Mouse (Mus musculus): ENCODE results near the gene Ncmap. TPM values are rescaled to one million over a fixed set of nuclear protein-coding genes. Genes with fewer than 3 reads are reported as not detected.

Gene Ncmap
- polyA plus RNA-seq, 1 experiment from 2014 or later = 1.3 TPM

DNA sequence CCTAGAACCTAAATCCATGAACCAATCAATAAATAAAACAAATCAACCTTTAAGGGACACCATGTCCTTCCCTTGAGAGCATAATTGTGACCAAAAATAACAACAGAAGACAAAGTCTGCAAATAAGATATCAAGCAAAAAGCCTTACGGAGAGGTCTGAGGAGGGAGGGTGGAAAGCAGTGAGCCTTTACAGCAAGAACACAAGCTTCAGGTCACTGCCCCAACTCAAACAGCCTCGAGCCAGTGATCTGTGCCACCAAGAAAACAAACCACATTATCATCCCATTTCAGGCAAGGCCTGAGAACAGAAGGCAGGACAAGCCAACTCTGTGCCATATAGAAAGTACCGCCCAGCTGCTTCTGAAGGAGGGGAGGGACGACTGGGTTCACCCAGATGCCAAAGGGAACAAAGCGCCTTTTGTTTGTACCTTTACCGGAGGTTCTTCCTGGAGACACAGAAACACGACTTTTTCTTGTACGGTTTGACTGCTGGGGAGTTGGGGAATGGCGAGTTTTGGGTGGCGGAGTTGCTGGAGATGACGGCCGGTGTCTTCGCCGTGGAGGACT lies 60.6 kb downstream of the Ncmap start:
- no peak for ATAC-seq (replicated peaks; ENCODE audit: insufficient number of reproducible peaks, low FRiP score, low TSS enrichment, low read depth)
- Histone ChIP-seq H3K4me1 (ENCODE audit: control insufficient read depth, insufficient read depth, low read length) (no peaks in the 10 kb centered on the region), H3K4me3 (ENCODE audit: low read depth, low read length) (no peak overlapping the region), H3K4me2 (ENCODE audit: low read depth, low read length) (no peak overlapping the region), H3K9ac (replicated peaks; ENCODE audit: low read length) (no peak overlapping the region), H3K27me3 (ENCODE audit: control insufficient read depth, insufficient read depth, low read length) (no peaks in the 10 kb centered on the region), H3K9me3 (replicated peaks; ENCODE audit: control insufficient read depth, low read length) (no peaks in the 10 kb centered on the region), H3K36me3 (replicated peaks; ENCODE audit: control insufficient read depth, insufficient read depth, low read depth, low read length) (peaks cover 38% of the 10 kb centered on the region), H3K27ac (replicated peaks; ENCODE audit: low read depth, low read length) (no peak overlapping the region)
- WGBS = 59% methylated on average over 14 of the region's 14 CpGs
- no peak for DNase-seq (ENCODE audit: low spot score)

DNA sequence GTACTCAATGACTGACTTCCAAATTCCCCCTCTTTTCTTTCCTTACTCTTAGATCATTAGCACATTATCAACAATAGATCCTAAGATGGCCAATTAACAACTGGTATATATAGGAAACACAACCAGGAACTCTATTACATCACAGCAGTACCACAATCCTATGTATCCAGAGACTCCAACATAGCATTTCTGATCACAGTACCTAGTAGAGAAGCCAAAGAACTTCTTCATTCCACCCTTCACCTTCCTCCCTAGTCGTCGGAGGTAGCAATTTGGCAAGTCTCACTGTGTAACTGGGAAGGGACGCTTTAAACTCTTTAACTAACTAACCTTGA lies 62.0 kb downstream of the Ncmap start:
- no peak for ATAC-seq (replicated peaks; ENCODE audit: insufficient number of reproducible peaks, low FRiP score, low TSS enrichment, low read depth)
- peaks cover 46% of the 10 kb centered on the region for H3K36me3 ChIP-seq (replicated peaks; ENCODE audit: control insufficient read depth, insufficient read depth, low read depth, low read length)
- no peaks in the 10 kb centered on the region for H3K9me3 ChIP-seq (replicated peaks; ENCODE audit: control insufficient read depth, low read length)
- DNase-seq (ENCODE audit: low spot score) = no peak
- no peak overlapping the region for H3K9ac ChIP-seq (replicated peaks; ENCODE audit: low read length)
- no peak overlapping the region for H3K4me2 ChIP-seq (ENCODE audit: low read depth, low read length)
- 90% methylated on average over 3 of the region's 3 CpGs for WGBS
- H3K4me3 ChIP-seq (ENCODE audit: low read depth, low read length) = no peak overlapping the region
- H3K27ac ChIP-seq (replicated peaks; ENCODE audit: low read depth, low read length) = no peak overlapping the region
- no peaks in the 10 kb centered on the region for H3K27me3 ChIP-seq (ENCODE audit: control insufficient read depth, insufficient read depth, low read length)
- H3K4me1 ChIP-seq (ENCODE audit: control insufficient read depth, insufficient read depth, low read length) = no peaks in the 10 kb centered on the region

DNA sequence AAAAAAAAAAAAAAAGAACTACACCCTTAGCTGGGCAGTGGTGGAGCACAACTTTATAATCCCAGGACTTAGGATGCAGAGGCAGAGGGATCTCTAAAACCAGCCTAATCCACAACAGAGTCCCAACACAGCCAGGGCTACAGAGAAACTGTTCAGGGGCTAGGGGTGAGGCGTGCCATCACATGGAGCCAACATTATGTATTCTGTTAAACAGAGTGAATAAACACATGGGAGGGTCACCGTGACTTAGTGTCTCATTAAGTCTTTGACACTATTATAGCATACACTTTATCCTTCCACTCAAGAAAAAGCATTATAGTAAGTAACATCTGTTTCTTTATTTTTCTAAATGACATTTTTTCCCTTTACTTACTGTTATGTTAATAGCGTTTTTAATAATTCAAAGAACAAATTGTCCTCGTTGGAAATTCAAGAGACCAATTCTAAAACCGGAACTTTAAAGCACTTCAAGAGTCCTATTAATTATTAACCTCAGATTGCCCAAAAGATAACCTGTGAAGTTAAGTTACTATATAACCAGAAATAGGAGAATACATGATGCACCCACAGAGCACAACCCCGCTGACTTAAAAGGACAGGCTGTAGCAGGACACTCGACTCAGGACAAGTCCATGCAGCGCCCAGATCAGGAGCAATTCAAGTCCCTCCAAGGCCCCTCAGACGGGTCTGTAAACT lies 62.6 kb downstream of the Ncmap start:
- no peaks in the 10 kb centered on the region for H3K27me3 ChIP-seq (ENCODE audit: control insufficient read depth, insufficient read depth, low read length)
- H3K4me3 ChIP-seq (ENCODE audit: low read depth, low read length) = no peak overlapping the region
- H3K9me3 ChIP-seq (replicated peaks; ENCODE audit: control insufficient read depth, low read length) = no peaks in the 10 kb centered on the region
- 92% methylated on average over 9 of the region's 9 CpGs for WGBS
- H3K4me2 ChIP-seq (ENCODE audit: low read depth, low read length) = no peak overlapping the region
- DNase-seq (ENCODE audit: low spot score) (no peak), ATAC-seq (replicated peaks; ENCODE audit: insufficient number of reproducible peaks, low FRiP score, low TSS enrichment, low read depth) (no peak)
- H3K27ac ChIP-seq (replicated peaks; ENCODE audit: low read depth, low read length) = no peak overlapping the region
- peaks cover 47% of the 10 kb centered on the region for H3K36me3 ChIP-seq (replicated peaks; ENCODE audit: control insufficient read depth, insufficient read depth, low read depth, low read length)
- H3K4me1 ChIP-seq (ENCODE audit: control insufficient read depth, insufficient read depth, low read length) = no peaks in the 10 kb centered on the region
- no peak overlapping the region for H3K9ac ChIP-seq (replicated peaks; ENCODE audit: low read length)

DNA sequence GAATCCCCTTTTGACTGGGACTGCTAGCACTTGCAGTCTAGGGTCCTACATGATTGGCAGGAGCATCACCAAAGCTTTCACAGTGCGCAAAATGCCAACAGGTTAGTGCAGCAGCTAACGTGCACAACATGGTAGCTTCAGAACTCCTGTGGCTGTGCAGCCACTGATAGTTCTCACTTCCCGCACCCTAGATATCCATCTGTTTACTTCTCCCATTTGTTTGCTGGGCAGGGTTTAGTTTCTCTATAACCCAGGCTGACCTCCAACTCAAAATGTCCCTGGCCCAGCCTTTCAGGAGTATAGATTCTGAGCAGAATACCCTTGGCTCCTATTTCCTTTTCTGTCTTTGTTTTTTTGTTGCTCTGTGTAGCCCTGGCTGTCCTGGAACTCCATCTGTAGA lies 71.6 kb downstream of the Ncmap start:
- Histone ChIP-seq H3K9me3 (replicated peaks; ENCODE audit: control insufficient read depth, low read length) (no peaks in the 10 kb centered on the region), H3K9ac (replicated peaks; ENCODE audit: low read length) (no peak overlapping the region), H3K4me3 (ENCODE audit: low read depth, low read length) (no peak overlapping the region), H3K27me3 (ENCODE audit: control insufficient read depth, insufficient read depth, low read length) (no peaks in the 10 kb centered on the region), H3K36me3 (replicated peaks; ENCODE audit: control insufficient read depth, insufficient read depth, low read depth, low read length) (peaks cover 39% of the 10 kb centered on the region), H3K27ac (replicated peaks; ENCODE audit: low read depth, low read length) (no peak overlapping the region), H3K4me1 (ENCODE audit: control insufficient read depth, insufficient read depth, low read length) (no peaks in the 10 kb centered on the region), H3K4me2 (ENCODE audit: low read depth, low read length) (no peak overlapping the region)
- DNase-seq (ENCODE audit: low spot score) (no peak), ATAC-seq (replicated peaks; ENCODE audit: insufficient number of reproducible peaks, low FRiP score, low TSS enrichment, low read depth) (no peak)
- 91% methylated on average over 3 of the region's 3 CpGs for WGBS

DNA sequence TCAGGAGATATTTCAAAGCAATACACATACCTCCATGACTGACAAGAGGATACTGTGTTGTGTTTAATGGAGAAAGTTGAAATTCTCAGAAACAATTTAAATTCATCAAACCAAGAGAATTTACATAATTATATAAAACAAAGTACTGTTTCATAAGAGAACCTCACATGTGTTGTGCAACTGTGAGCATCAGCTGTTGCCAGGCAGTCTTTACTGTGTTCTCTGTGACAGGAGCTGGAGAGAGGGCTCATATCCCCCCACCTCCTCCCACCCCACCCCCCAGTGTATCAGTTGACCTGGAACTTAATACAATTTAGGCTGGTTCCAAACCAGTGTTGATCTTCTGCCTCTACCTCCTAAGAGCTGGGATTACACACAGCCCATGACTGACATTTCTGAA lies 72.0 kb downstream of the Ncmap start:
- peaks cover 37% of the 10 kb centered on the region for H3K36me3 ChIP-seq (replicated peaks; ENCODE audit: control insufficient read depth, insufficient read depth, low read depth, low read length)
- no peak for DNase-seq (ENCODE audit: low spot score)
- H3K27ac ChIP-seq (replicated peaks; ENCODE audit: low read depth, low read length) = no peak overlapping the region
- ATAC-seq (replicated peaks; ENCODE audit: insufficient number of reproducible peaks, low FRiP score, low TSS enrichment, low read depth) = no peak
- H3K4me1 ChIP-seq (ENCODE audit: control insufficient read depth, insufficient read depth, low read length) = no peaks in the 10 kb centered on the region
- no peak overlapping the region for H3K4me3 ChIP-seq (ENCODE audit: low read depth, low read length)
- no peaks in the 10 kb centered on the region for H3K27me3 ChIP-seq (ENCODE audit: control insufficient read depth, insufficient read depth, low read length)
- H3K9ac ChIP-seq (replicated peaks; ENCODE audit: low read length) = no peak overlapping the region
- no peaks in the 10 kb centered on the region for H3K9me3 ChIP-seq (replicated peaks; ENCODE audit: control insufficient read depth, low read length)
- no peak overlapping the region for H3K4me2 ChIP-seq (ENCODE audit: low read depth, low read length)

DNA sequence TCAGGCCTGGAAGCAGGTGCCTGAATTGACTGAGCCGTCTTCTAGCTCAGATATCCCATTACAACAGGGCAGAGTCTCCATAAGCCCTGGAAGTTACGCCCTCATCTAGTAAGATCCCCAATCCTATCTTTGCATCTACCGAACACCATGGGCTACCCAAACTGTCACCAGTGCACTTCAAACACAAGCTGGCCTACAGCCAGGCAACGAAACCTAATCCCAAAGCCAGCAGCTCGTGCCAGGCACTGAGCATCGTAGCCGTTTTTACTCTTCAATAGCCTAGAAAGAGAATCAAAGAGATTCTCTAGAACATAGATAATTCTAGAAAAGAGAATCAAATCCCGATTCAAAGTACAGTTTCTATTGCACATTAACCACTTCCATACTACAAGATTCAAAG lies 75.0 kb downstream of the Ncmap start:
- H3K4me3 ChIP-seq (ENCODE audit: low read depth, low read length) = no peak overlapping the region
- no peaks in the 10 kb centered on the region for H3K4me1 ChIP-seq (ENCODE audit: control insufficient read depth, insufficient read depth, low read length)
- WGBS = 90% methylated on average over 8 of the region's 8 CpGs
- H3K36me3 ChIP-seq (replicated peaks; ENCODE audit: control insufficient read depth, insufficient read depth, low read depth, low read length) = peaks cover 32% of the 10 kb centered on the region
- no peak overlapping the region for H3K9ac ChIP-seq (replicated peaks; ENCODE audit: low read length)
- no peak overlapping the region for H3K4me2 ChIP-seq (ENCODE audit: low read depth, low read length)
- ATAC-seq (replicated peaks; ENCODE audit: insufficient number of reproducible peaks, low FRiP score, low TSS enrichment, low read depth) = no peak
- H3K27ac ChIP-seq (replicated peaks; ENCODE audit: low read depth, low read length) = no peak overlapping the region
- H3K9me3 ChIP-seq (replicated peaks; ENCODE audit: control insufficient read depth, low read length) = no peaks in the 10 kb centered on the region
- DNase-seq (ENCODE audit: low spot score) = no peak
- no peaks in the 10 kb centered on the region for H3K27me3 ChIP-seq (ENCODE audit: control insufficient read depth, insufficient read depth, low read length)

MicroRNA genes within 50 kb of the gene (microRNA counts, 519-probe panel; counts per million panel counts)
- not detected for microRNA mmu-miR-700

Small RNA genes lying within 50 kb of the gene (microRNA-seq; reads per million reads assigned to microRNA genes)
- gene Mir700 (ENCODE audit: borderline number of aligned reads) = 219 reads per million, percentile 53 among the genes with 10 or more reads in this experiment

Other genes with a start within 250 kb of the Ncmap start
- gene Clic4, start 125.4 kb downstream of the Ncmap start, polyA plus RNA-seq (2014; fragmentation: Nextera tagmentation; extraction: Ambion mirVana) = 148 and 156 TPM in 2 replicates
- gene Srrm1, start 44.9 kb downstream of the Ncmap start, polyA plus RNA-seq (2014; fragmentation: Nextera tagmentation; extraction: Ambion mirVana) = 245 and 269 TPM in 2 replicates
- 8.5 and 10.7 TPM in 2 replicates for gene Rcan3, start 35.6 kb upstream of the Ncmap start, polyA plus RNA-seq (2014; fragmentation: Nextera tagmentation; extraction: Ambion mirVana)
- 0.08 and 0.32 TPM in 2 replicates for gene Stpg1, start 96.6 kb upstream of the Ncmap start, polyA plus RNA-seq (2014; fragmentation: Nextera tagmentation; extraction: Ambion mirVana)
- 2.6 and 3.0 TPM in 2 replicates for gene Nipal3, start 96.8 kb upstream of the Ncmap start, polyA plus RNA-seq (2014; fragmentation: Nextera tagmentation; extraction: Ambion mirVana)
- gene Grhl3, start 175.4 kb upstream of the Ncmap start, polyA plus RNA-seq (2014; fragmentation: Nextera tagmentation; extraction: Ambion mirVana) = 10.1 and 13.0 TPM in 2 replicates